Comparison of ENCODE assay signal across 8 mouse cellular contexts in genomic region chr4:94556265-94557054, GRCm38 (mm10). TPM values are rescaled to one million over a fixed set of nuclear protein-coding genes. Genes with fewer than 3 reads are reported as not detected.
DNase-seq lines count a peak whose midpoint lies in the region; ATAC-seq and TF ChIP-seq lines count a peak whose summit lies in the region.

Gene Gm10306 (plus strand): TSS chr4:94556546.
Gene Caap1 (minus strand): TSS chr4:94556796.

- under 1% methylated on average over 83 of the region's 83 CpGs for WGBS in heart, embryonic 11.5 days (ENCODE audit: insufficient replicate concordance)
- WGBS in kidney, embryonic 16.5 days = 1% methylated on average over 61 of the region's 83 CpGs
- under 1% methylated on average over 83 of the region's 83 CpGs for WGBS in liver, adult 2 months

- H3K4me3 ChIP-seq in C2C12 (ENCODE audit: insufficient read depth, poor library complexity, severe bottlenecking) (peak within 1 kb of the TSS; percentile 92), myocyte (peak within 1 kb of the TSS; percentile 46)
- peak within 1 kb of the TSS; percentile 100 for H3K4me3 ChIP-seq in erythroblast, embryonic 14.5 days (replicated peaks)
- peak within 1 kb of the TSS; percentile 89 for H3K4me3 ChIP-seq in heart, embryonic 11.5 days (ENCODE audit: low read depth, low read length)
- peak within 1 kb of the TSS; percentile 89 for H3K4me3 ChIP-seq in kidney, embryonic 16.5 days (ENCODE audit: low read length)
- H3K4me3 ChIP-seq in liver, adult 2 months (ENCODE audit: insufficient read depth, low read depth, low read length) = peak within 1 kb of the TSS; percentile 100

- no peak for TF ChIP-seq CTCF in C2C12 (IDR thresholded peaks at IDR 0.05; ENCODE audit: control insufficient read depth, insufficient read depth, insufficient read length)
- no peak for TF ChIP-seq CTCF in brain, embryonic 14.5 days (IDR thresholded peaks at IDR 0.05; ENCODE audit: borderline replicate concordance, extremely low read depth, insufficient read depth, insufficient read length)
- no peak for TF ChIP-seq CTCF in liver, adult 2 months (IDR thresholded peaks at IDR 0.05; ENCODE audit: low read depth, low read length)

- H3K27me3 ChIP-seq in C2C12 (ENCODE audit: control insufficient read depth, insufficient read depth, insufficient read length) = no peaks in the 10 kb centered on the region
- no peaks in the 10 kb centered on the region for H3K27me3 ChIP-seq in erythroblast, embryonic 14.5 days (ENCODE audit: control insufficient read depth)
- no peaks in the 10 kb centered on the region for H3K27me3 ChIP-seq in heart, embryonic 11.5 days (ENCODE audit: control insufficient read depth, insufficient read depth, low read length)
- H3K27me3 ChIP-seq in kidney, embryonic 16.5 days (ENCODE audit: insufficient read depth, low read length) = no peaks in the 10 kb centered on the region
- H3K27me3 ChIP-seq in liver, adult 2 months (ENCODE audit: control insufficient read depth, insufficient read depth, low read length) = no peaks in the 10 kb centered on the region
- no peaks in the 10 kb centered on the region for H3K27me3 ChIP-seq in myocyte (ENCODE audit: control insufficient read depth, insufficient read depth, insufficient read length)
- no peaks in the 10 kb centered on the region for H3K27me3 ChIP-seq in splenic B cell, adult 2 months (ENCODE audit: control insufficient read depth, insufficient read depth, low read length, poor library complexity, severe bottlenecking)

- H3K79me3 ChIP-seq in C2C12 (ENCODE audit: low read depth) = peaks cover 20% of the 10 kb centered on the region

- DNase-seq in brain, embryonic 14.5 days (ENCODE audit: low read depth) = peak; percentile 98
- peak; percentile 89 for DNase-seq in liver, adult 2 months (ENCODE audit: extremely low read depth, low read depth, low spot score)
- DNase-seq in splenic B cell, adult 2 months (ENCODE audit: low read depth, low spot score) = peak; percentile 94

- peak within 1 kb of the TSS; percentile 59 for H3K27ac ChIP-seq in heart, embryonic 11.5 days (ENCODE audit: low read depth, low read length)
- H3K27ac ChIP-seq in kidney, embryonic 16.5 days (ENCODE audit: low read length) = peak within 1 kb of the TSS; percentile 84
- H3K27ac ChIP-seq in liver, adult 2 months (replicated peaks; ENCODE audit: insufficient read depth, low read depth, low read length) = peak within 1 kb of the TSS; percentile 80; the same call in 1 of the 2 replicates

- H3ac ChIP-seq in C2C12 (ENCODE audit: control insufficient read depth, insufficient read length, low read depth) (peak within 1 kb of the TSS; percentile 65), myocyte (ENCODE audit: control insufficient read depth, insufficient read length) (peak within 1 kb of the TSS; percentile 31)

- no peaks in the 10 kb centered on the region for H3K9me3 ChIP-seq in erythroblast, embryonic 14.5 days (ENCODE audit: control insufficient read depth, low read length)
- no peaks in the 10 kb centered on the region for H3K9me3 ChIP-seq in heart, embryonic 11.5 days (replicated peaks; ENCODE audit: control insufficient read depth, low read length)
- H3K9me3 ChIP-seq in kidney, embryonic 16.5 days (ENCODE audit: low read length) = no peaks in the 10 kb centered on the region

- H3K4me1 ChIP-seq in erythroblast, embryonic 14.5 days (ENCODE audit: control insufficient read depth) = peaks cover 18% of the 10 kb centered on the region
- H3K4me1 ChIP-seq in heart, embryonic 11.5 days (ENCODE audit: control insufficient read depth, insufficient read depth, low read length) = 0 out of 2 replicates have a peak, but pooled peaks cover 4% of the 10 kb centered on the region
- peaks cover 14% of the 10 kb centered on the region for H3K4me1 ChIP-seq in kidney, embryonic 16.5 days (ENCODE audit: insufficient read depth, low read length)
- H3K4me1 ChIP-seq in liver, adult 2 months (ENCODE audit: control insufficient read depth, insufficient read depth, low read length) = peaks cover 17% of the 10 kb centered on the region; the same call in 1 of the 2 replicates

- peak within 1 kb of the TSS; percentile 91 for H3K9ac ChIP-seq in heart, embryonic 11.5 days (ENCODE audit: low read depth, low read length)
- peak within 1 kb of the TSS; percentile 87 for H3K9ac ChIP-seq in kidney, embryonic 16.5 days (replicated peaks; ENCODE audit: low read length)
- peak within 1 kb of the TSS; percentile 100 for H3K9ac ChIP-seq in liver, adult 2 months (ENCODE audit: low read depth, low read length)

- H3K79me2 ChIP-seq in C2C12 (ENCODE audit: control insufficient read depth, insufficient read depth) (peaks cover 45% of the 10 kb centered on the region), myocyte (ENCODE audit: control insufficient read depth, insufficient read depth) (peaks cover 43% of the 10 kb centered on the region)
- H3K79me2 ChIP-seq in liver, adult 2 months (ENCODE audit: control insufficient read depth, insufficient read depth, low read length) = peaks cover 7% of the 10 kb centered on the region; the same call in 1 of the 2 replicates

- peak; percentile 96 for ATAC-seq in heart, embryonic 11.5 days (replicated peaks; ENCODE audit: insufficient number of reproducible peaks, low FRiP score, low TSS enrichment)
- peak; percentile 96 for ATAC-seq in kidney, embryonic 16.5 days (ENCODE audit: low FRiP score, low TSS enrichment)

- H3K4me2 ChIP-seq in heart, embryonic 11.5 days = peak within 1 kb of the TSS; percentile 83
- peak within 1 kb of the TSS; percentile 86 for H3K4me2 ChIP-seq in kidney, embryonic 16.5 days (replicated peaks; ENCODE audit: low read depth, low read length)
- H3K4me2 ChIP-seq in myocyte (ENCODE audit: low read depth) = peak within 1 kb of the TSS; percentile 79

- TF ChIP-seq POLR2A in brain, embryonic 14.5 days (IDR thresholded peaks at IDR 0.05; ENCODE audit: borderline replicate concordance, extremely low read depth, insufficient read depth, insufficient read length, poor library complexity, severe bottlenecking) = peak; percentile 82; the same call in 1 of the 2 replicates
- peak; percentile 64; the same call in 1 of the 2 replicates for TF ChIP-seq POLR2A in liver, adult 2 months (IDR thresholded peaks at IDR 0.05; ENCODE audit: extremely low read depth, insufficient read depth, low read length)
- TF ChIP-seq POLR2A in myocyte (IDR thresholded peaks at IDR 0.05; ENCODE audit: insufficient read length, low read depth) = peak; percentile 93

- no peaks in the 10 kb centered on the region for H3K36me3 ChIP-seq in C2C12 (ENCODE audit: control insufficient read depth, insufficient read depth)
- H3K36me3 ChIP-seq in erythroblast, embryonic 14.5 days (ENCODE audit: control insufficient read depth) = peaks cover 2% of the 10 kb centered on the region; the same call in 1 of the 2 replicates
- no peaks in the 10 kb centered on the region for H3K36me3 ChIP-seq in heart, embryonic 11.5 days (ENCODE audit: control insufficient read depth, insufficient read depth, low read length)
- H3K36me3 ChIP-seq in kidney, embryonic 16.5 days (ENCODE audit: insufficient read depth, low read length) = no peaks in the 10 kb centered on the region
- H3K36me3 ChIP-seq in liver, adult 2 months (ENCODE audit: control insufficient read depth, insufficient read depth, low read length) = no peaks in the 10 kb centered on the region
- no peaks in the 10 kb centered on the region for H3K36me3 ChIP-seq in myocyte (ENCODE audit: control insufficient read depth, insufficient read depth)
- no peaks in the 10 kb centered on the region for H3K36me3 ChIP-seq in splenic B cell, adult 2 months (ENCODE audit: control insufficient read depth, insufficient read depth, low read length, poor library complexity, severe bottlenecking)

TF ChIP-seq in C2C12, 6 proteins besides CTCF, POLR2A, EP300 and RAD21:
- no peak for TF ChIP-seq USF1 (IDR thresholded peaks at IDR 0.05; ENCODE audit: low read depth)
- peak; percentile 56 for TF ChIP-seq MAX (IDR thresholded peaks at IDR 0.05)

TF ChIP-seq in myocyte, 11 proteins besides CTCF, POLR2A, EP300 and RAD21:
- peak; percentile 50 to 77 (median 57) for TF ChIP-seq MYOG (IDR thresholded peaks at IDR 0.05; ENCODE audit: control insufficient read depth in 1 of 3, insufficient read depth in 1 of 3, insufficient read length in 2 of 3, low read depth in 2 of 3)
- peak in 2 of 3 experiments; percentile 59 to 68 for TF ChIP-seq MYOD1 (IDR thresholded peaks at IDR 0.05; ENCODE audit: control insufficient read depth in 1 of 3, insufficient read length in 2 of 3, low read depth in 2 of 3)
- peak; percentile 94 for TF ChIP-seq POLR2AphosphoS2 (IDR thresholded peaks at IDR 0.05; ENCODE audit: insufficient read length, low read depth)
- TF ChIP-seq SRF (IDR thresholded peaks at IDR 0.05; ENCODE audit: control insufficient read depth, insufficient read length, low read depth) = peak; percentile 75
- TF ChIP-seq CEBPB (IDR thresholded peaks at IDR 0.05; ENCODE audit: insufficient read depth, poor library complexity, severe bottlenecking) = no peak

RNA-seq across cellular contexts. Expression of gene Gm10306, which starts in this region (rescaled TPM):
- polyA plus RNA-seq in C2C12 (2012; fragmentation: generic; extraction: Trizol) = not detected
- polyA plus RNA-seq in brain, embryonic 14.5 days (2012; rRNA removed) = 0.16 and 0.21 TPM in 2 replicates
- polyA plus RNA-seq in erythroblast, embryonic 14.5 days (2012) = not detected in 2 replicates
- not detected in 2 replicates for polyA plus RNA-seq in heart, embryonic 11.5 days (2014; fragmentation: Nextera tagmentation; extraction: Ambion mirVana)
- not detected in 2 replicates for polyA plus RNA-seq in kidney, embryonic 16.5 days (2015; fragmentation: Nextera tagmentation; extraction: Ambion mirVana)
- not detected in 2 replicates for total RNA-seq in liver, adult 2 months (2014; rRNA removed)
- polyA plus RNA-seq in liver, adult 2 months (2012; rRNA removed) = not detected in 2 replicates
- polyA plus RNA-seq in myocyte (2012; fragmentation: generic; extraction: Trizol) = not detected

RNA-seq across cellular contexts. Expression of gene Caap1, which starts in this region (rescaled TPM):
- polyA plus RNA-seq in C2C12 (2012; fragmentation: generic; extraction: Trizol) (3.4 TPM), myocyte (2012; fragmentation: generic; extraction: Trizol) (3.1 TPM)
- polyA plus RNA-seq in brain, embryonic 14.5 days (2012; rRNA removed) = 14.7 and 15.0 TPM in 2 replicates
- polyA plus RNA-seq in erythroblast, embryonic 14.5 days (2012) = 0.28 and 0.37 TPM in 2 replicates
- polyA plus RNA-seq in heart, embryonic 11.5 days (2014; fragmentation: Nextera tagmentation; extraction: Ambion mirVana) = 12.4 and 13.8 TPM in 2 replicates
- polyA plus RNA-seq in kidney, embryonic 16.5 days (2015; fragmentation: Nextera tagmentation; extraction: Ambion mirVana) = 16.5 and 19.6 TPM in 2 replicates
- total RNA-seq in liver, adult 2 months (2014; rRNA removed) = 5.3 and 5.8 TPM in 2 replicates
- 1.4 and 1.8 TPM in 2 replicates for polyA plus RNA-seq in liver, adult 2 months (2012; rRNA removed)

Comparison
In these comparisons a context has a peak if more than half of its experiments do, and no peak if none do; other contexts are left out.
1. Peak in every context shown above with its lines: DNase-seq, ATAC-seq, H3K4me3 ChIP-seq and H3K27ac ChIP-seq.
2. H3K4me3 ChIP-seq: peak in every context shown above with its lines; median percentile 100 in erythroblast, embryonic 14.5 days; 100 in liver, adult 2 months; 92 in C2C12; 89 in heart, embryonic 11.5 days; 89 in kidney, embryonic 16.5 days; 46 in myocyte.